Mouse (Mus musculus) testis, adult 2 months (tissue): ENCODE measurements around the gene Tmem98.

Source experiments
- CTCF ChIP-seq: fragments of 200-500 bp; IDR thresholded peaks from 2 replicates; pipeline ENCODE4 v1.5.1; 2012; ENCODE audit warnings: low read depth, mild to moderate bottlenecking, inconsistent platforms, low read length, moderate library complexity; ENCODE audit not compliant: control insufficient read depth, insufficient read depth, insufficient replicate concordance
- POLR2A ChIP-seq: fragments of 200-500 bp; IDR thresholded peaks from 2 replicates; pipeline ENCODE4 v1.6.1; 2012; ENCODE audit warnings: low read depth, mild to moderate bottlenecking, inconsistent platforms, low read length, moderate library complexity; ENCODE audit not compliant: control insufficient read depth

DNA sequence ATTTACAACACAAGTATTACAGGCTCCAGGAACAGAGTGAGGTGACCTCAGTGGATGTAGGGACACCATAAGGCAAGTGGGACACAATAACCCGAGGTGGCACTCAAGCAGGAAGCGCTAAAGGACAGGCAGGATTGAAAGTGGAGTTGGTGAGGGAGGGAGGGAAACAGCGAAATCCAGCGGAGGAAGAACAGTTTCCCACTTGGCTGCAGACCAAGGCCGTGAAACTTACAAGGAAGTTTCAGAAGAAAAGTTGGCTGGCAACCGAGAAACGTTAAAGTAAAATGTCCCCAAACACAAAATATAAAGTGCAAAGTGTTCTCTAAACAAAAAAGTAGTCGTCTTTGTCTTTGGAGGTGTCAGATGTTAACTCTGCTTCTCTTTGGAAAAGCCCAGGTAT, 14.5 kb upstream of the Tmem98 start:
- TF ChIP-seq CTCF: no peak
- TF ChIP-seq POLR2A: no peak
